31 mouse cellular contexts compared by ENCODE assay signal in the genomic region with DNA sequence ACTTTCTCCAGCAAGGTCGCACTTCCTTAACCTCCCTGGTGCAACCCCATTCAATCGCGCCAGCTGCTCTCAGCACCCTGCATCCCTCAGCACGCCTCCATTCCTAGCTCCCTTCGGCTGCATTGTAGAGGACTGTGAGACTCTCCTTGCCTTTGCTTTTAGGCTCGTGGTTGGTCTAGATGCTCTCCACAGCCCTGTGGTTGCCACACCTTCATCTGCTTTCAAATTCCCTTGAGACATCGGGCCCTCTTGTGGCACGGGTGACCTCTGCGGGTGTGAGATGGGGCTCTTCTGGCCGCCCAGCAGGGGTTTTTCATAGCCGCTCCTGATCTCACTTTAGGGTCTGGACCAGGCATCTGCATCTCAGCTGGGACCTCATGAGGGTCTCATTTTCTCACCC.
DNase-seq lines count a peak whose midpoint lies in the region; ATAC-seq and TF ChIP-seq lines count a peak whose summit lies in the region.
"Had no signal": no experiment of that assay in that cellular context is flagged by ENCODE, and none has a peak within 500 bp of the region (broad histone marks: within the 10 kb centered on the region; RNA-seq: fewer than 3 reads in every experiment).

No protein-coding gene starts in this region.

- DNase-seq in R1 (ENCODE audit: low read depth, low spot score): peak; percentile 63
- DNase-seq in splenic B cell, adult 2 months (ENCODE audit: low read depth, low spot score): peak; percentile 20
- no peak for DNase-seq in right cerebral cortex, adult 2 months (ENCODE audit: low spot score in 2 of 2)
- no peak for DNase-seq in midbrain, embryonic 11.5 days (ENCODE audit: low spot score, missing footprints)
- no peak for DNase-seq in left cerebral cortex, postnatal 14 days (ENCODE audit: low spot score in 2 of 2)
- DNase-seq: adrenal gland, adult 8-10 months; adrenal gland, postnatal 25 days; cerebellum, adult 11-12 months; cerebellum, adult 8-10 months; cerebellum, postnatal 10 days; cerebellum, postnatal 36 days; embryo, embryonic 11 days; gastrocnemius, postnatal 25 days; heart, adult 2 months; heart, postnatal 10 days; heart, postnatal 36 days had no signal

- TF ChIP-seq CTCF in ES-Bruce4 (IDR thresholded peaks at IDR 0.05; ENCODE audit: low read depth, low read length): no peak

- H3K36me3 ChIP-seq in ES-Bruce4 (ENCODE audit: control insufficient read depth, insufficient read depth, low read length, poor library complexity, severe bottlenecking): no peaks in the 10 kb centered on the region
- no peaks in the 10 kb centered on the region for H3K36me3 ChIP-seq in splenic B cell, adult 2 months (ENCODE audit: control insufficient read depth, insufficient read depth, low read length, poor library complexity, severe bottlenecking)
- no peaks in the 10 kb centered on the region for H3K36me3 ChIP-seq in midbrain, embryonic 11.5 days (ENCODE audit: control insufficient read depth, insufficient read depth, low read length)
- H3K36me3 ChIP-seq: embryonic facial prominence, embryonic 10.5 days; embryonic facial prominence, embryonic 13.5 days; forebrain, embryonic 12.5 days; forebrain, embryonic 15.5 days; heart, embryonic 12.5 days; heart, embryonic 15.5 days; hindbrain, embryonic 10.5 days; hindbrain, embryonic 13.5 days; intestine, embryonic 15.5 days had no signal

- 88% methylated on average over 11 of the region's 11 CpGs for WGBS in midbrain, embryonic 11.5 days

- ATAC-seq in midbrain, embryonic 11.5 days (ENCODE audit: low FRiP score): no peak
- ATAC-seq: activated CD4-positive, CD25-positive, alpha-beta regulatory T cell, adult 4 months; CD4-positive, CD25-positive, alpha-beta regulatory T cell, adult 4 months; forebrain, embryonic 15.5 days; hindbrain, embryonic 16.5 days; intestine, embryonic 15.5 days; Patski had no signal

- no peaks in the 10 kb centered on the region; the same call in 1 of the 2 replicates for H3K9me3 ChIP-seq in ES-Bruce4 (replicated peaks; ENCODE audit: control insufficient read depth, insufficient read depth, low read length, poor library complexity, severe bottlenecking)
- no peaks in the 10 kb centered on the region; the same call in 1 of the 2 replicates for H3K9me3 ChIP-seq in midbrain, embryonic 11.5 days (ENCODE audit: control insufficient read depth, low read length)
- H3K9me3 ChIP-seq: forebrain, embryonic 15.5 days; heart, embryonic 15.5 days; intestine, embryonic 15.5 days had no signal

- TF ChIP-seq POLR2A in ES-Bruce4 (IDR thresholded peaks at IDR 0.05; ENCODE audit: insufficient read depth, low read length): no peak

- no peak overlapping the region for H3K9ac ChIP-seq in ES-Bruce4 (ENCODE audit: low read depth, poor library complexity, severe bottlenecking)
- H3K9ac ChIP-seq in midbrain, embryonic 11.5 days (ENCODE audit: low read length): no peak overlapping the region
- H3K9ac ChIP-seq: embryonic facial prominence, embryonic 13.5 days; forebrain, embryonic 12.5 days; forebrain, embryonic 15.5 days; heart, embryonic 12.5 days; heart, embryonic 15.5 days; hindbrain, embryonic 13.5 days; intestine, embryonic 15.5 days had no signal

- no peak overlapping the region for H3K4me2 ChIP-seq in midbrain, embryonic 11.5 days
- H3K4me2 ChIP-seq: embryonic facial prominence, embryonic 13.5 days; forebrain, embryonic 12.5 days; forebrain, embryonic 15.5 days; heart, embryonic 12.5 days; heart, embryonic 15.5 days; hindbrain, embryonic 13.5 days; intestine, embryonic 15.5 days had no signal

- TF ChIP-seq EP300 in ES-Bruce4 (IDR thresholded peaks at IDR 0.05; ENCODE audit: insufficient read depth, low read depth, low read length): 0 out of 2 replicates have a peak, but pooled peaks have one; percentile 46

- intact Hi-C loops in left cerebral cortex, postnatal 14 days (cut with DNase I): no loop called here

- no peak overlapping the region for H3K4me3 ChIP-seq in ES-Bruce4 (ENCODE audit: low read depth, low read length)
- H3K4me3 ChIP-seq in midbrain, embryonic 11.5 days (ENCODE audit: low read depth, low read length): no peak overlapping the region
- H3K4me3 ChIP-seq: embryonic facial prominence, embryonic 10.5 days; embryonic facial prominence, embryonic 13.5 days; erythroblast, embryonic 14.5 days; forebrain, embryonic 12.5 days; forebrain, embryonic 15.5 days; heart, adult 2 months; heart, embryonic 12.5 days; heart, embryonic 15.5 days; hindbrain, embryonic 10.5 days; hindbrain, embryonic 13.5 days; intestine, embryonic 15.5 days had no signal

- H3K4me1 ChIP-seq in ES-Bruce4 (ENCODE audit: control insufficient read depth, insufficient read depth, low read length): peaks cover 7% of the 10 kb centered on the region
- peaks cover 32% of the 10 kb centered on the region for H3K4me1 ChIP-seq in midbrain, embryonic 11.5 days (ENCODE audit: control insufficient read depth, insufficient read depth, low read length)

- no peak overlapping the region for H3K27ac ChIP-seq in ES-Bruce4 (ENCODE audit: insufficient read depth, low read length)
- no peak overlapping the region for H3K27ac ChIP-seq in midbrain, embryonic 11.5 days (ENCODE audit: low read depth, low read length)
- H3K27ac ChIP-seq: embryonic facial prominence, embryonic 10.5 days; embryonic facial prominence, embryonic 13.5 days; forebrain, embryonic 12.5 days; forebrain, embryonic 15.5 days; heart, adult 2 months; heart, embryonic 15.5 days; hindbrain, embryonic 10.5 days; hindbrain, embryonic 13.5 days; intestine, embryonic 15.5 days had no signal

- H3K27me3 ChIP-seq in ES-Bruce4 (ENCODE audit: control insufficient read depth, insufficient read depth, low read length, poor library complexity, severe bottlenecking): no peaks in the 10 kb centered on the region
- H3K27me3 ChIP-seq in splenic B cell, adult 2 months (ENCODE audit: control insufficient read depth, insufficient read depth, low read length, poor library complexity, severe bottlenecking): no peaks in the 10 kb centered on the region
- peaks cover 3% of the 10 kb centered on the region; the same call in 1 of the 2 replicates for H3K27me3 ChIP-seq in midbrain, embryonic 11.5 days (ENCODE audit: control insufficient read depth, insufficient read depth, low read length)
- H3K27me3 ChIP-seq: embryonic facial prominence, embryonic 13.5 days; forebrain, embryonic 15.5 days; Patski had no signal

Comparison
In these comparisons a context has a peak if more than half of its experiments do, and no peak if none do; other contexts are left out.
1. DNase-seq: peak in R1 (single experiment) and splenic B cell, adult 2 months (single experiment); none in right cerebral cortex, adult 2 months (0 of 2), midbrain, embryonic 11.5 days (single experiment) and left cerebral cortex, postnatal 14 days (0 of 2).